Mouse (Mus musculus) stomach, postnatal 0 days (tissue): ENCODE data around the gene Auts2.

Experiments
- CTCF ChIP-seq: IDR thresholded peaks from 2 replicates; pipeline ENCODE4 v1.5.1; 2016; ENCODE audit warnings: antibody characterized with exemption, low read depth, mild to moderate bottlenecking, moderate library complexity
- EP300 ChIP-seq: optimal IDR thresholded peaks from 2 replicates; pipeline ENCODE3; 2016; ENCODE audit warnings: antibody characterized with exemption

- TF ChIP-seq CTCF (no peak), EP300 (no peak)
These were observed 170.5 kb downstream of the Auts2 start for GRCm38 (mm10) chr5:132372605-132373004.
